ENCODE assay signal across 8 mouse cellular contexts in the genomic region with DNA sequence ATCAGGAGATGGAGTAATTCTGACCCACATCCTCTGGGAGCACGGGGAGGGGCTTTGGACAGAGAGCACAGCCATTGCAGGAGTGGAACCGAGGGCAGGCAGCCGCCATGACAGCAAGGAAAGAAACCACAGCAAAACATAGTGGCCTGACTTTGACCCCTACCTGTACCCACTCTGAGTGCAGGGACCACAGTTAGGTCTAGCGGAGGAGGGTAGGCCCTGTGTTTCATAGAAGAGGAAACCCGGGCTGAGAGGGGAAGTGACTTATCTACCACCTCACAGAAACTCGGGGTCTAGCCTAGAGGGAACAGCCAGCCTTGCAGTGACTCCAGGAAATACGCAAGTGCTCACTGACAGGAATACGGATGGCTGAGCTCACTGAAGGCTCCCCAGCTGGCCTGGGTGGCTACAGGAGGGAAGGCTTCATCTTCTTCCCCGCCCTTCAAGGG. TPM values are rescaled to one million over a fixed set of nuclear protein-coding genes. Genes with fewer than 3 reads are reported as not detected.
DNase-seq lines count a peak whose midpoint lies in the region; ATAC-seq lines count a peak whose summit lies in the region.

No protein-coding gene starts in this region.

- no peak for ATAC-seq in heart, embryonic 11.5 days (replicated peaks; ENCODE audit: insufficient number of reproducible peaks, low FRiP score, low TSS enrichment)
- ATAC-seq in kidney, embryonic 14.5 days (ENCODE audit: low FRiP score, low TSS enrichment), result no peak
- no peak for ATAC-seq in cerebellum, adult (ENCODE audit: insufficient number of reproducible peaks, low FRiP score, low TSS enrichment)

- no peaks in the 10 kb centered on the region for H3K36me3 ChIP-seq in heart, embryonic 11.5 days (ENCODE audit: control insufficient read depth, insufficient read depth, low read length)
- H3K36me3 ChIP-seq in kidney, embryonic 14.5 days (ENCODE audit: control insufficient read depth, insufficient read depth, low read length), result no peaks in the 10 kb centered on the region

- H3K9me3 ChIP-seq in heart, embryonic 11.5 days (replicated peaks; ENCODE audit: control insufficient read depth, low read length), result no peaks in the 10 kb centered on the region
- no peaks in the 10 kb centered on the region for H3K9me3 ChIP-seq in kidney, embryonic 14.5 days (ENCODE audit: control insufficient read depth, low read length)

- H3K27ac ChIP-seq in heart, embryonic 11.5 days (ENCODE audit: low read depth, low read length), result peak overlapping the region; percentile 22; the same call in 1 of the 2 replicates
- no peak overlapping the region for H3K27ac ChIP-seq in kidney, embryonic 14.5 days (ENCODE audit: low read depth, low read length)

- peak; percentile 73 for DNase-seq in A20 (ENCODE audit: low read depth, low spot score)
- DNase-seq in adrenal gland, postnatal 10 days, result peak; percentile 54
- DNase-seq in lung, postnatal 25 days (ENCODE audit: low spot score), result peak; percentile 68
- DNase-seq in spleen, postnatal 36 days (ENCODE audit: low spot score in 2 of 2), result peak; percentile 72 to 77
- DNase-seq in cerebellum, adult 8-10 months, result no peak

- peaks cover 43% of the 10 kb centered on the region for H3K4me1 ChIP-seq in heart, embryonic 11.5 days (ENCODE audit: control insufficient read depth, insufficient read depth, low read length)
- H3K4me1 ChIP-seq in kidney, embryonic 14.5 days (ENCODE audit: control insufficient read depth, insufficient read depth, low read length), result peaks cover 47% of the 10 kb centered on the region

- 38% methylated on average over 9 of the region's 9 CpGs for WGBS in heart, embryonic 11.5 days (ENCODE audit: insufficient replicate concordance)
- 40% methylated on average over 9 of the region's 9 CpGs for WGBS in kidney, embryonic 14.5 days

- peak overlapping the region; percentile 68 for H3K4me2 ChIP-seq in heart, embryonic 11.5 days
- peak overlapping the region; percentile 68 for H3K4me2 ChIP-seq in kidney, embryonic 14.5 days (replicated peaks; ENCODE audit: low read depth, low read length)

- no peaks in the 10 kb centered on the region for H3K27me3 ChIP-seq in heart, embryonic 11.5 days (ENCODE audit: control insufficient read depth, insufficient read depth, low read length)
- H3K27me3 ChIP-seq in kidney, embryonic 14.5 days (ENCODE audit: control insufficient read depth, insufficient read depth, low read length), result no peaks in the 10 kb centered on the region

- peak overlapping the region; percentile 73 for H3K9ac ChIP-seq in heart, embryonic 11.5 days (ENCODE audit: low read depth, low read length)
- peak overlapping the region; percentile 62; the same call in 1 of the 2 replicates for H3K9ac ChIP-seq in kidney, embryonic 14.5 days (ENCODE audit: low read depth, low read length)

- H3K4me3 ChIP-seq in heart, embryonic 11.5 days (ENCODE audit: low read depth, low read length), result peak overlapping the region; percentile 60
- H3K4me3 ChIP-seq in kidney, embryonic 14.5 days (ENCODE audit: low read length), result peak overlapping the region; percentile 64

RNA-seq across cellular contexts. Expression of gene Plekho2, which starts 1.0 kb away (rescaled TPM):
- 10 to 100 TPM; 32.5 to 37.8 TPM for total RNA-seq in adrenal gland, postnatal 10 days (2021)
- 10.6 and 11.9 TPM in 2 replicates for polyA plus RNA-seq in heart, embryonic 11.5 days (2014; fragmentation: Nextera tagmentation; extraction: Ambion mirVana)
- 10.8 and 14.1 TPM in 2 replicates for polyA plus RNA-seq in kidney, embryonic 14.5 days (2014; fragmentation: Nextera tagmentation; extraction: Ambion mirVana)

RNA-seq across cellular contexts. Expression of gene Pif1, which starts 8.1 kb away (rescaled TPM):
- total RNA-seq in adrenal gland, postnatal 10 days (2021), result 1 to 10 TPM; 2.0 to 3.3 TPM
- polyA plus RNA-seq in heart, embryonic 11.5 days (2014; fragmentation: Nextera tagmentation; extraction: Ambion mirVana), result 7.6 and 9.5 TPM in 2 replicates
- 9.7 and 12.5 TPM in 2 replicates for polyA plus RNA-seq in kidney, embryonic 14.5 days (2014; fragmentation: Nextera tagmentation; extraction: Ambion mirVana)

RNA-seq across cellular contexts. Expression of gene Rbpms2, which starts 50.6 kb away (rescaled TPM):
- 10 to 100 TPM; 49.7 to 61.5 TPM for total RNA-seq in adrenal gland, postnatal 10 days (2021)
- polyA plus RNA-seq in heart, embryonic 11.5 days (2014; fragmentation: Nextera tagmentation; extraction: Ambion mirVana), result 154 and 160 TPM in 2 replicates
- polyA plus RNA-seq in kidney, embryonic 14.5 days (2014; fragmentation: Nextera tagmentation; extraction: Ambion mirVana), result 22.4 and 29.1 TPM in 2 replicates

RNA-seq across cellular contexts. Expression of gene Ankdd1a, which starts 58.8 kb away (rescaled TPM):
- under 1 TPM in 1 of 2 experiments, not detected in 1; 0.45 TPM for total RNA-seq in adrenal gland, postnatal 10 days (2021)
- polyA plus RNA-seq in heart, embryonic 11.5 days (2014; fragmentation: Nextera tagmentation; extraction: Ambion mirVana), result not detected in 2 replicates
- not detected in 2 replicates for polyA plus RNA-seq in kidney, embryonic 14.5 days (2014; fragmentation: Nextera tagmentation; extraction: Ambion mirVana)
